Mouse (Mus musculus) liver, embryonic 14.5 days (tissue): Measurements from ENCODE around the gene Rhobtb1.

ENCODE experiments used
- CTCF ChIP-seq: IDR thresholded peaks from 2 replicates; pipeline ENCODE4 v1.5.1; 2016; ENCODE audit warnings: antibody characterized with exemption, low read depth, control low read depth
- EP300 ChIP-seq: IDR thresholded peaks from 2 replicates; pipeline ENCODE4 v1.6.1; 2016; ENCODE audit warnings: antibody characterized with exemption, low read depth

DNA sequence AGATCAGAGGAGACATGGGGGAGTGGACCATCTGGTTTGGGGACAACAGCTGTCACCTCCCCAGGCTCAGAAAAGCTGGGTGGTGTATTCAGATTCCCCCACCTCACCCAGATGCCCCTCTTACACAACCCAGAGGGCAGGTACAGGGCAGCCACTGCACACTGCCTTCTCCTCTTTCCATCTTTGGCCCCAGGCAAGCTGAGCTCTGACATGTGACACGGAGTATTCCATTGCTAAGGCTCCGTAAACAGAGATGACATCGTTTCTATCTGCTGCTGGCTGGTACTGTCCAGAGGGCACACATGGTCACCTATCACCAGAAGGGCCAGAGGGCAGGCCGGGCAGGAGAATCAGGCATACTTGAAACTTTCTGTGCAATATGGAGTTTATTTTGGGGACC, 136.9 kb downstream of the Rhobtb1 start:
- TF ChIP-seq EP300 (no peak), CTCF (no peak)
